Mouse (Mus musculus) granulocyte monocyte progenitor cell, adult 5-6 weeks (primary cell): ENCODE results near the gene Smyd1. TPM values are rescaled to one million over a fixed set of nuclear protein-coding genes. Genes with fewer than 3 reads are reported as not detected.

ENCODE experiments used
- ATAC-seq: replicated peaks from 2 replicates; pipeline ENCODE4 v1.8.0; 2016; ENCODE audit warnings: mild to moderate bottlenecking, moderate TSS enrichment, inconsistent platforms; ENCODE audit not compliant: poor library complexity, severe bottlenecking
- total RNA-seq, 2 experiments: library from RNA; stranded (forward) in 1 of 2; stranded (reverse) in 1 of 2; fragments of 200-712, 200-1000 nt in 1 of 2; fragments of >200 nt in 1 of 2; fragmentation: Nextera tagmentation in 1 of 2; gene quantifications; 2 replicates each; pipeline ENCODE4 v1.2.3; 2014 to 2017

Smyd1 gene
- total RNA-seq, 2 experiments from 2014 or later = not detected

DNA sequence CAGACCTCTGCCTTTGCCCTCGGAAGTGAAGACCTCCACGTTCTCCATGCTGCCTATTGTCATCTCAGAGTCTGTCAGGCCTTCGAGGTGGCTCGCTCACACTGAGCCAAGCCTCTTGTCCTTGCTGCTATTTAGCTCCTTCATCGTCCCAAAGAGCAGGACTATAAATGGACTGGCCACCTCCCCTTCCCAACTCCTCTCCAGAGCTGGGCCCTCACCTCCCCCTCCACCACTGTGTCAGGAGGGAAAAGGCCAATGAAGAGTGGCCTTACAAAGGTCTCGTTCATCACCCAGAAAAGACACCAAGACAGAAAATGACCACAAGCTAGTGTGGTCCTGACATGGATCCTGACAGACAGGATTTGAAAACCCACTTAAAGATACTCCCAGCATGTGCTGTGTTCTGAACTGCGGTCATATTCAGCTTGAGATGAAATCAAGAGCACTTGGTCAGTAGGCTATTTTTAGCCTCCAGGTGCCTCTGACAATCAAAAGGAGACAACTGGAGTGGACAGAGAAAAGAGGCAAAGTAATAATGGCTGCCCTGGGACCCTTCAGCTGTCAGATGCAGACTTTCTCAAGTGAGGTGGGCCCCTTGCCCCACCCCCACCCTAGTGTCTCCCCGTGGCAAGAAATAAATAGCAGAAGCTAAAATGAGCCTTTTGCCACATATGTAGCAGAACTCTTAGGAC, 59.7 kb downstream of the Smyd1 start:
- no peak for ATAC-seq

DNA sequence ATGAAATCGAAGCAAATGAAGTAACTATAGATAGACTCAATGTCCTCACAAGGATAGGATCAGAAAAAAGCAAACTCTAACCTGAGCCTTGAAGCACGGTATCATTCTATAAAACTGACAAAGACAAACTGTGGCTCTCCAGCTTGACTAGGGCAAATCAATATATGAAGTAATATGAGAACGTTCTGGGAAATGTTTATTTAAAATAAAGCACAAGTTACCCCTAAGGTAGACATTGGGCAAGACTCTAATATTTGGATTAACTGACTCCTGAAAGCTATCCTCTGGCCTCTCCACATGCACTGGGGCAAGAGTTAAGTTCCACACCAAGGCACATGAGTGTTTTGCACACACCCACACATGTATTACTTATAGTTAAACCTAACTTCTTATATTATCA, 61.0 kb downstream of the Smyd1 start:
- no peak for ATAC-seq

DNA sequence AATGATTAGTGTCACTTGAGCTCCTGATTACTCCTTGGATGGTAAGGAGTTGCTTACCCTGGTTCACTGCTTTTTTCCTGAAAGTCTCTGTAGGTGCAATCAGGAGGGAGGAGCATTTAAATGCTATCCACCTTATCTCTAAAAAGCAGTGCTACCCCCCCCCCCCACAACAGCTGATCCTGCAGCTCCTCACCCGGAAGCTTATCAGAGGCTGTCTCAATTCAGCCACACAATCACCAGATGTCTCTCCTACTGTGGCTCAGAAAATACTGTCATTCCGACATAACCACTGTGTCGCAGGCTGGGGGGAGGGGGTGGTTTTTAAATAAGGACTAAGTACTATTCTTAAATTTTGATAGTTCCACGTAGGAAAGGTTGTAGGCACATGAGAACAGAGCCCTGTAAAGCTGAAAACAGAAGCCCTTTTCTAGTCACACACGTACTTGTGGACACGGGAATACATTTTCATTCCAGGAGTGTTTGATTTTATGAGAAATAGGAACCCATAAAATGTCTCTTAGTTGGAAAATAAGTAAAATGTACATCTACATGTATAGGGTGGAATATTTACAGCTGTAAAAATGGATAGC, 61.9 kb downstream of the Smyd1 start:
- ATAC-seq = peak; percentile 56

DNA sequence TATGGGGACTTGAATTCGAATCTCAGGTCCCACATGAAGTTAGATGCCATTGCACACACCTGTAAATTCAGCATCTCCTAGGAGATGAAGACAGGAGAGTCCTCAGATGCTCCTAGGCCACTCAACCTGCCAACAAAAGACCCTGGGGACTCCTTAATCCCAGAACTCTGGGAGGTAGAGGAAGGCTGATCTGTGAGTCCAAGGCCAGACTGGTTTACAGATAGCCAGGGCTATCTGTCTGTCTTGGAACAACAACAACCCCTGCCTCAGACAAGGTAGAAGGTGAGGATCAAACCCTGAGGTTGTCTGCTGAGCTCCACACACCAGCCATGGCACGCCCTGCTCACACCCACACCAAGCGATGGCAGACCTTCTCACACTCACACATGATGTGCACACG, 62.9 kb downstream of the Smyd1 start:
- no peak for ATAC-seq

DNA sequence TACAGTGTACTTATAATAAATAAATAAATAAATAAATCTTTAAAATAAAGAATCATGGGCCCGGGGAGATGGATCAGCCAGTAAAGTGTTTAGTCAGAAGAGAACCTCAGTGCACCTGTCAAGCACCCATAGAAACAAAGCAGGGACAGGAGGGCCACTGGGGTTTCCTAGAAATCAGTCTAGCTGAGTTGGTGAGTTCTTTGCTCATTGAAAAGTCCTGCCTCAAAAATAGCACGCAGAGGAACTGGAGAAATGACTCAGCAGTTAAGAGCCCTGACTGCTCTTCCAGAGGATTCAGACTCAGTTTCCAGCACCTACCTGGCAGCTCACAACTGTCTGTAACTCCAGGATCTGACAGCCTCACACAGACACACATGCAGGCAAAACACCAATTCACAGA, 63.5 kb downstream of the Smyd1 start:
- ATAC-seq = no peak

DNA sequence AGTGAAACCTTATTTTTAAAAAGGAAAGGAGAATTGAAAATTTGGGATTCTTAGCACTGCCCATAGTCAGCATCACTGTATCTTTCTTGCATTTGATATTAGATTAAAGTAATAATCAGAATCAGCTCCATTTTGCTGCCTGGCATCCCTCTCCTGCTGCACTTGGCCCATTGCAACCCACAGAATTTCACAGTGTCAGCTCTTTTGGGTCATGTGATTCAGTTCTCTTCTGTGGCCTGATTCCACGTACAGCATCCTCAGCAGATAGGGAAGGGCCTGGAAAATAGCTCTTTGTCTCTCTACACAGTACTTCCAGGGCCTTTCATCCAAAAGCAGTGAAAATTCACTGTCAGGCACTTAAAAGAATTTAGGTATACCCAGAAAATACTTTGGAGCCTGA, 64.7 kb downstream of the Smyd1 start:
- no peak for ATAC-seq

DNA sequence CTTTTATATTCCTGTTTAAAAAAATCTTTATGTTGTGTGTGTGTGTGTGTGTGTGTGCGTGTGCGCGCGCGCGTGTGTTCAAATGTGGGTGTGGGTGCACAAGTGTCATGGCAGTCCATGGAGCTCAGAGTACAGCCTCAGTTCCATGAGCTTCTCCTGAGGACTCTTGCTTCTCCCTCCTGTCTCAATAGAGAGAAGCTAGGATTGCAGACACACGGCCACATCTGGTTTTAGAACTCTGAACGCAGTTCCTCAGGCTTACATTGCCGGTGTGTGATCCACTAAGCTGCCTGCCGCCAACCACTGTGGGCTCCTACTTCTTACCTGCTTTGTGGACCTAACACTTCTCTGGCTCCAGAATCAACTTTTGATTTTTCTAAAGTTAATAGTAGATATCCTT, 65.9 kb downstream of the Smyd1 start:
- no peak for ATAC-seq

DNA sequence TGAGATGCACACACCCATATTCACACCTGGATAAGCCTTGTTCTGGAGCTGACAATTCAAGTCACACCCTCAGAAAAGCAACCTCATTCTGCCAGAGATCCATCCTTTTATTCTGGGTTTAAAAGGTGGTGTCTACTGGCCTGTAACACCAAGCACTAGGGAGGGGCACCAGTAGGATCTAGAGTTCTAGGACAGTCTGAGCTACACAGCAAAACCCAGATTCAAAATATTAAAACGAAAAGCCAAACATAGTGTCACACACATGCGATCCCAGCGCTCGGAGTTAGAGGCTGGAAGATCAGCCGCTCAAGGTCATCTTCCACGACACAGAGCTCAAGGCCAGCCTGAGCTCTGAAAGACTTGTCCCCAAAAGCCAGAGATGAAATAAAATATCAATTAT, 67.6 kb downstream of the Smyd1 start:
- ATAC-seq = no peak

DNA sequence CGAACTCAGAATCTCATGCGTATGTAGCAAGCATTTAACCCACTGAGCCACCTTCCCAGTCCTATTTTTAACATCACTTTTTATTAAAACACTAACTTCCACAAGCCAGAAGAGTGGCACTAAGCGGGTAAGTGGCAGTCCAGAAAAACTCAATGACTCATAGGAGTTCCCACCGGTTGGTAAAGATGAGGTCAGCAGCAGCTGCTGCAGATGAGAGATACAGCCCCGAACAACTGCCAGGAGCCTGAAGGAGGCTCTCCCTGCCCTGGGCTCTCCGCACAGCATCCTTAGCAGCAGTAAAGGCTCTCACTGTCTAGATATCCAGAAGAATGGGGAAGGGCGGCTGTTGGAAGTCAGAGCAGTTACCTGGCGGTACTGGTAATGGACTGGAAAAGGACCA, 71.1 kb downstream of the Smyd1 start:
- ATAC-seq = no peak

DNA sequence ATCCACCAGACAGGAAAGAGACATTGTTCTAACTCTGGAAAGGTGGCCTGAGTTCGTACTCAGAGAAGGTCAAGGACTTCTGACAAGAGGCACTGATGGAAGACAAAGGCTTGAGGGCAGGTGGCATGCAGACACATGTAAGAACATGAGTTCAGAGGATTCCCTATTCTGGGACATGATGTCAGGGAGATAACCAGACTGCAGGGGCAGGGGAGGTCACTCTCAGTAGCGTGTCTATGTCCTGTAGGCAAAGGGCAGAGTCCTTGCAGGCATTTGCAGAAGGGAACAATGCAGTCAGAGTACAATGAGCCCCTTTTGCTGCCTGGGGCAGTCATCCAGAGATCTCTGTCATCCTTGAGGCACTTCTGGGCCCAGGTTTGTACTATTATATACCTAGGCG, 72.4 kb downstream of the Smyd1 start:
- ATAC-seq = no peak

DNA sequence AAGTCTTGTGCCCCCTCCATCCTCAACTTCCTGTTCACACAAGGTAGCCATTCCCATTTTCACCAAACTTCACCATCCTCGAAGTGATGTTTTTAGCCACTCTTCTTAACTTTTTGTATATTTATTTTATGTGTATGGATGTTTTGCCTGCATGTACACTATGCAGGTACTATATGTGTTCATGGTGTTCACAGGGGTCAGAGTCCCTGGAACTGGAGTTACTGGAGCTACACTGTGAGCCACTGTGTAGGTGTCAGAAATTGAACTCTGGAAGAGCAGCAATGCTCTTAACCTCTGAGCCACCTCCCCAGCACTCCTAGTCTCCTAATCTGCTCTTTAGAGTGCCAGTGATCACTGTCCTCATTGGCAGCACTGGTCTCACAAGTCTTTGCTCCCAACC, 73.6 kb downstream of the Smyd1 start:
- ATAC-seq = no peak

DNA sequence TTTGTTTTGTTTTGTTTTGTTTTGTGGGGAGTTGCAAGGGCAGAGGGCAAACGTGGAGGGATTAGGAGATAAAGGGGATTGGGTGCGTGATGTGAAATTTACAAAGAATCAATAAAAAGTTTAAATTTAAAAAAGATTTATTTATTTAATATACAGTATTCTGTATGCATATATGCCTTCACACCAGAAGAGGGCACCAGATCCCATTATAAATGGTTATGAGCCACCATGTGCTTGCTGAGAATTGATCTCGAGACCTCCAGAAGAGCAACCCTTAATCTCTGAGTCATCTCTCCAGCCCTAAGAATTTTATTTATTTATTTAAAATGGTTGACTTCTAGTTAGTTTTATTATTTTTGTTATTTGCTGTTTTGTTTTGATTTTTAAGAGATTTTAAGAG, 78.8 kb downstream of the Smyd1 start:
- no peak for ATAC-seq

DNA sequence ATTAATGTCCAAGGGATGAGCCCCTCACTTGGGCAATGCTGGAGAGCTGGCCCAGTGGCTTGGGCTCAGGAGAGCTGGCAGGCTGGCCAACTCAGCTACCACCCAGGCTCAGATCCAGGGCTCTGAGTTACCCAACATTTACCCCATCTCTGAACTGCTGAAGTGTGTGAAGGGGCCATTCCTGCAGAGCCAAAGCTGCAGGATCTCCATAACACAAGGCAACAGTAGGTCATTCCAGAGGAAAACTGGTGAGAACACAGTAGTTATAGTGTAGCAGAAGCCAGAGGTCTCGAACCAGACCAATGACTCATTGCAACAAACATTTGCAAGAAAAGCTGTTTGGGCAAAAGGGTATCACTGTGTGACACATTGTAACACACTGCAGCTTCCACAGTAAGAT, 79.2 kb downstream of the Smyd1 start:
- ATAC-seq = no peak

DNA sequence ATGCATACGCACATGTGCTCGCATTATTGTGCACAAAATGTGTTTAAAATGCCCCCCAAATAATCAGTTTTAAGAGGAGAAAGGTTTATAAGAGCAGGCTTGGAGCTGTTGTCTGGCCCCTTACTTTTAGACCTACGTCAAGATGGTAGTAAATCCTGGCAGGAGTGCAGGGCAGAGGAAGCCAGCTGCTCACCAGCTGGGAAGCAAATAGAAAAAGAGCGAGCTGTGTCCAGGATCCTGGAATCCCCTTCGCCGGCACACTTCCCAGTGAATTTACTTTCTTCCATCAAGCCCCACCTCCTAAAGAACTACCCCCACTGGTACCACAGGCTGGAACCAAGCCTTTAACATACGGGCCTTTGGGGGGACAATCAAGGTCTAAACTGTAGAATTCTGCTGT, 81.2 kb downstream of the Smyd1 start:
- ATAC-seq = no peak

DNA sequence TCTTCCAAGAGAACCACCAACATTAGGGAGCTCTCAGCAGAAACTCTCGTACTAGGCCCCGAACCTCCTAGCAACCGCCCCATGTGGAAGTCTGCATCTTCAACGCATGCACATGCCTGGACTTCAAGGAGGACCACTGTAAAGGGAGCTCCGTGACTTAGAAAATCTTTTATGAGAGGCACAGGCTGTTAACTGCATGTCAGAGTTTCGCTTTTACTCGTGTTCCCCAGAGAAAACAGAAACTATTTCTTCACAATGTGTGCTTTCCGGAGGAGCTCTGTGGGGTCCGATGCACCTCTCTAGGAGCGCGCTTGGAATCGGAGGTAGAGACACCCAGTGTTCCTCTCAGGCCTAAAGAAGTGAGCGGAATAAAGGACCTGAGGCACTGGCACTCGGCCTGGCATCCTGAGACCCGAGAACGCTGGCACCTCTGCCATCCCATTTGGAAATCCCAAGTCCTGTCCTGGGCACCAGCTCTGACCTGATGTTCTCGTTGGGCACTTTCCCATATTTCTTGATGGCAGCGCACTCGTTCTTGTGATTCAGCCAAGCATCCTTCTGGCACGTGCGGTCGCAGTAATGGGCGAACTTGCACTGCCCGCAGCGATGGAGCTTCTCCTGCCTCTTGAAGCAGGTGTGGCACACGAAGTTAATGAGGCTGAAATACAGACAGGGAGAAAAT, 82.8 kb downstream of the Smyd1 start:
- ATAC-seq = no peak

DNA sequence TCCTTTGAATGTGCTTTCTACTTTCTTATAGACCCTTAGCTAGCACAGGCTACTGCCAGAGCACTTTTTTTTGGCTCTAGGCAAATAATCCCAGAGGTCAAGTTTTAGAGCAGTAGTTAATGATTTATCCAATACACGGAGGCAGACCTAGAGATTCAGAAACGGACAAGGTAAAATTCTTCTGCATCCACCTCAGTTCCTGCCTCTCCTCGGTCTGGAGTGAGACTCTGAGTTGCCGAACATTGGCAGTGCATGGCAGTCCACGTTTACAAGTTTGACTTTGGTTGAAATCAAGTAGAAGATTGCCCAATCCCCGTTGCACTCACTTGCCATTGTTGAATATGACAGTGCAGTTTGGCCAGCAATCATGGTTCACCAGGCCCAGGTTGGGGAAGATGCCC, 85.0 kb downstream of the Smyd1 start:
- no peak for ATAC-seq

DNA sequence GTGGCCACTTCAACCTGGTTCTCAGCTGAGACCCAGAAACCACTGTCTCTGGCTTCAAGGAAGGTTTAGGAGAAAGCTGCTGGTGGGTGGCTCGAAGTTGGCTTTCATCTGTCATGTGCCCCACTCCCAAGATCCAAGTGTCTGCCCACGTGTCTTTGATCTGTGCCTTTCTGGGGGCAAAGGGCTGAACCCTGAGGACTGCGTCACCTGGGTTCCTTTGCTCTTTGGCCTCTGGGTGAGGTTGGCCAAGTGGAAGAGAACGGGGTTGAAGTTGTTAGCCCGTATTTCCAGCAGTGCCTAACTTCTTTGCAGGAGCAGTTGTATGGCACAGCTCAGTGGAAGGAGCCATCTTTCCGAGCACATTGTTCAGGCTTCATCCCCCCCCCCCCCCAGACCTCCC, 85.5 kb downstream of the Smyd1 start:
- no peak for ATAC-seq

DNA sequence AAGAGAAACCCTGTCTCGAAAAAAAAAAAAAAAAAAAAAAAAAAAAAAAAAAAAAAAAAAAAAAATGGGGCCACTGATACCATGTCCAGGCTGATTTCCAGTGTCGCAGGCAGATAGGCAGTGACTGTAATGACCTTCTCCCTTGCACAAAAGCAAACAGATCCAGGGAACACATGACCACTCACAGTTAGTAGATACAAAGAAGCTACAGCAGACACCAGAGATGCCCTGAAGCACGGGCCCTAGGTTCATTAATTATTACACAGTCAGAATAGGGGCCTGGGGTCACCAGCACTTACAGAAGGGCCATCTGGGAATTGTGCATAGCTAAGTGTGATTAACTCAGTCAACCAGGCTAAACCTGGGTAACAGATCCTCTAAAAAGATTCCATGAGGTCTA, 86.1 kb downstream of the Smyd1 start:
- no peak for ATAC-seq

DNA sequence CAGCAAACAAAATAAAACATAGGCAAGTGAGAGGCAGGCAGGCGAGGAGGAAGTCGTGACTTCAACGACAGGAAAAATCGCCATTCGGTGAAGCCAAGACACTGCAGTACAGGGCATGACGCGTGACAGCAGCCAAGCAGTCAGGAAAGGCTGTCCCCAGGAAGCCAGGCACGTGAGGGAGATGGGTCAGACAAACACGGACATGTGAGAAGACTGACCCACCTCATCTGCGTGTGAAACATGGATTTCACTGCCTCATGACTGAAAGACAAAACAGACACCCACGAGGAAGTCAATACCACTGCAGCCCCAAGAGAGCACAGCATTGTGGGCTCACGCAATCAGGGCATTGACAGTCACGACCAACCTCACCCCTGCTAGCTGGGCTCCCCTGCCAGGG, 86.9 kb downstream of the Smyd1 start:
- ATAC-seq = no peak

DNA sequence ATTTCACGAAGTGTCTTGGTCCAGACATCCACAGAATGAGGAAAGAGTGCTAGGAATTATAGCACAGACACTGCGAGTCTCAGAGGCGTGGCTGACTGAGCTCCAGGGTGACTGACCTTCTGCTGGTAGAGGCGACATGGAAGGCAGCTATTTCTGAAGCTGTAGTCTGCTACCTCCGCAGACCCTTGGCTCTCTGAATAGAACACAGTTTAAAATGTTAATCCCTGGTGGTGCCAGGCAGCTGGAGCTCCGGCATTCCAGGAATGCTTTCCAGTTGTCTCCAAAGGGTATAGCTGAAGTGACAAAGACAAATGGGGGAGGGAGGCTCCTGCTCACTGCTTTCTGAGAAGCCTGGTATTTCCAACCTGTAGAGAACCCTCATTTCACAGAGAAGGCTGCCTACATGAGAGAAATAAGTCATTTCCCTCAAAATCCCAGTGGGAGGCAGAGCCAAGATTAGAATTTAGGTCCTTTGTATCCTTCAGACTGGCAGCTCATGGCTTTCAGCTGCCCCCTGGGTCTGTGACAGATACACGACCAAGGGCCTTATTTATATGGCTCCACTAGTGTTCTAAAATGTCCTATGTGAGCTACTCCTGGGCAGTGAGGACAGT, 94.8 kb downstream of the Smyd1 start:
- ATAC-seq = no peak

DNA sequence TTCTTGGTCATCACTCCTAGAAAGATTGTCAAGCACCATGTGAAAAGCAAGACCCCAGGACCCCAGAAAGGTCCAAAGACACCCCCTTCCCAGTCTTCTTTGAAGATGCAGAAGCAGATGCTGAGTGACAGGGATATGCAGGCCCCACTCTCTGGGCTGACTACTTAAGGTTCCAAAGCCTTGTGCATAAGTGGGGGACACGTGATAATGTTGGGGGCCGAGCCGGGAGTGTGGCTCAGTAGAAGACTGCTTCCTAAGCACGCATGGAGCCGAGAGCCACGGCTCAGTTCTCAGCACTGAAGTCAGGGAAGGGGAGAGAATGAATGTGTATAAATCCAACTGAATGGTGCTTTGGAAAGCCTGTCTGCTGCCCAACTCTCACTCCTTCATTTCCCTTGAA, 95.5 kb downstream of the Smyd1 start:
- no peak for ATAC-seq
